Mouse (Mus musculus) olfactory bulb, adult 2 months (tissue): ENCODE results near the gene Efna5.

Experiments
- CTCF ChIP-seq: fragments of 200-500 bp; IDR thresholded peaks from 2 replicates; pipeline ENCODE4 v1.5.1; 2012; ENCODE audit warnings: low read depth, mild to moderate bottlenecking, low read length, moderate library complexity; ENCODE audit not compliant: insufficient read depth
- POLR2A ChIP-seq: fragments of 200-500 bp; IDR thresholded peaks from 2 replicates; pipeline ENCODE4 v1.6.1; 2012; ENCODE audit warnings: mild to moderate bottlenecking, low read depth, low read length, moderate library complexity; ENCODE audit not compliant: insufficient read depth

DNA sequence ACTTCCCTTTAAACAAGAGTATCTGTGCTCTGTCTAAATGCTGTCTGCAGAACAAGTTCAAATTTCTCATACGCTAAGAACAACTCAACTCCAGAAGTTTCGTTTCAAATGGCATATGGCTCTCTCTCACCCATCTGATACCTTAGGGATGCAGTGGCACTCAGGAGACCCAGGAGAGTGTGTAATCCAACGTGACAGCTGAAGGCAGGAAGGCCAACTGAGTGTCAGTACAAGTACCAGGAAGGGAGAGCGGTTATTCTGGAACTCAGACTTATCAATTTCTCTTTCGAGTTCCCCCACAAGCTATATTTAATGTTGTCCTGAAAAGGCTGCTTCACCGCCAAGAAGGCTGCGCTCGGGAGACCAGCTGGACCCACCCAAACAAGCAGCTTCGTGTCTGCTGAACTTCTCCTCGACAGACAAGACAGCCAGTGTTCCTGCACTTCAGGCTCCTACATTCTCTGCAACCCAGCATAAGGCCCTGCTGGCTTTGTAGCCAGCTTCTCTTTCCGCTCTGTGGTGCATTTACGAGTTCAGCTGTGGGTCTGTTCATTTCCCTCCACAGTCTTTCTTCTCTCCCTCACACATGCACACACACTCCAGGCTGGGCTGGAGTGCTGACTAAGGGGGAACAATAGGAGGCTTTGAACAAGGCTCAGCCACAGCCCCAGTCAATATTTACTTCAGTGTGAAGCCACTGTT is 18.7 kb downstream of the Efna5 start:
- TF ChIP-seq POLR2A (no peak), CTCF (no peak)
